Mouse (Mus musculus): ENCODE results near the gene Stk38. TPM values are rescaled to one million over a fixed set of nuclear protein-coding genes. Genes with fewer than 3 reads are reported as not detected.

Gene Stk38
- total and polyA plus RNA-seq, 3 experiments = 14.4 to 290 (median 49.3) TPM

GRCm38 (mm10) chr17:29050791-29051190, 43.0 kb upstream of the Stk38 start:
- no peaks in the 10 kb centered on the region for H3K27me3 ChIP-seq (ENCODE audit: control insufficient read depth in 1 of 2, insufficient read depth in 2 of 2, low read length in 2 of 2)
- no peak overlapping the region for H3K27ac ChIP-seq (ENCODE audit: control insufficient read depth, low read depth, low read length)
- peaks cover 3 to 6% of the 10 kb centered on the region in 2 experiments; a peak in 2 of 4 replicates for H3K4me1 ChIP-seq (ENCODE audit: control insufficient read depth in 1 of 2, insufficient read depth in 2 of 2, low read length in 2 of 2)
- no peak for TF ChIP-seq POLR2AphosphoS2 (IDR thresholded peaks at IDR 0.05; ENCODE audit: low read length)
- TF ChIP-seq TCF12 (IDR thresholded peaks at IDR 0.05; ENCODE audit: low read depth, low read length) = no peak
- no peak for TF ChIP-seq RCOR1 (IDR thresholded peaks at IDR 0.05; ENCODE audit: low read depth, low read length)
- no peak for TF ChIP-seq UBTF (IDR thresholded peaks at IDR 0.05; ENCODE audit: borderline replicate concordance, insufficient read depth, low read depth, low read length)
- TF ChIP-seq SIN3A (IDR thresholded peaks at IDR 0.05; ENCODE audit: low read length) = no peak
- no peak for TF ChIP-seq MAFK (IDR thresholded peaks at IDR 0.05; ENCODE audit: borderline replicate concordance, low read depth, low read length)
- TF ChIP-seq BHLHE40 (IDR thresholded peaks at IDR 0.05; ENCODE audit: borderline replicate concordance, low read depth, low read length) = no peak
- no peak for TF ChIP-seq MYC (IDR thresholded peaks at IDR 0.05; ENCODE audit: low read depth, low read length)
- no peak for TF ChIP-seq MAX (IDR thresholded peaks at IDR 0.05; ENCODE audit: low read length)
- TF ChIP-seq USF2 (IDR thresholded peaks at IDR 0.05; ENCODE audit: borderline replicate concordance in 1 of 2, insufficient read depth in 1 of 2, low read depth in 1 of 2, low read length in 2 of 2) = no peak
- TF ChIP-seq TAL1 (IDR thresholded peaks at IDR 0.05; ENCODE audit: low read length) = no peak
- no peak for TF ChIP-seq CHD2 (IDR thresholded peaks at IDR 0.05; ENCODE audit: low read length)
- TF ChIP-seq MAZ (IDR thresholded peaks at IDR 0.05; ENCODE audit: low read depth, low read length) = no peak
- TF ChIP-seq GATA1 (IDR thresholded peaks at IDR 0.05; ENCODE audit: low read depth, low read length) = no peak
- no peak overlapping the region for H3K9ac ChIP-seq (ENCODE audit: control insufficient read depth, low read depth, low read length, poor library complexity, severe bottlenecking)
- no peaks in the 10 kb centered on the region for H3K79me2 ChIP-seq (ENCODE audit: control insufficient read depth, insufficient read depth, low read length, poor library complexity)
- no peak overlapping the region for H3K4me3 ChIP-seq (ENCODE audit: control insufficient read depth in 1 of 2, insufficient read depth in 1 of 2, low read depth in 2 of 2, low read length in 2 of 2)
- H3K9me3 ChIP-seq (replicated peaks; ENCODE audit: insufficient read depth, low read length) = no peaks in the 10 kb centered on the region
- no peak for DNase-seq (ENCODE audit: low read depth, low spot score)
- peaks cover 0 to 2% of the 10 kb centered on the region in 2 experiments; a peak in 1 of 4 replicates for H3K36me3 ChIP-seq (ENCODE audit: control insufficient read depth in 1 of 2, insufficient read depth in 2 of 2, low read length in 2 of 2)

GRCm38 (mm10) chr17:29049923-29050322, 42.1 kb upstream of the Stk38 start:
- no peaks in the 10 kb centered on the region for H3K79me2 ChIP-seq (ENCODE audit: control insufficient read depth, insufficient read depth, low read length, poor library complexity)
- no peak overlapping the region for H3K27ac ChIP-seq (ENCODE audit: control insufficient read depth, low read depth, low read length)
- peaks cover 3 to 6% of the 10 kb centered on the region in 2 experiments; a peak in 2 of 4 replicates for H3K4me1 ChIP-seq (ENCODE audit: control insufficient read depth in 1 of 2, insufficient read depth in 2 of 2, low read length in 2 of 2)
- peaks cover 0 to 4% of the 10 kb centered on the region in 2 experiments; a peak in 2 of 4 replicates for H3K36me3 ChIP-seq (ENCODE audit: control insufficient read depth in 1 of 2, insufficient read depth in 2 of 2, low read length in 2 of 2)
- no peaks in the 10 kb centered on the region for H3K27me3 ChIP-seq (ENCODE audit: control insufficient read depth in 1 of 2, insufficient read depth in 2 of 2, low read length in 2 of 2)
- H3K9ac ChIP-seq (ENCODE audit: control insufficient read depth, low read depth, low read length, poor library complexity, severe bottlenecking) = no peak overlapping the region
- H3K4me3 ChIP-seq (ENCODE audit: control insufficient read depth in 1 of 2, insufficient read depth in 1 of 2, low read depth in 2 of 2, low read length in 2 of 2) = no peak overlapping the region
- TF ChIP-seq RCOR1 (IDR thresholded peaks at IDR 0.05; ENCODE audit: low read depth, low read length) = no peak
- TF ChIP-seq GATA1 (IDR thresholded peaks at IDR 0.05; ENCODE audit: low read depth, low read length) = no peak
- no peak for TF ChIP-seq MAZ (IDR thresholded peaks at IDR 0.05; ENCODE audit: low read depth, low read length)
- TF ChIP-seq SIN3A (IDR thresholded peaks at IDR 0.05; ENCODE audit: low read length) = no peak
- TF ChIP-seq CHD2 (IDR thresholded peaks at IDR 0.05; ENCODE audit: low read length) = no peak
- no peak for TF ChIP-seq MXI1 (IDR thresholded peaks at IDR 0.05; ENCODE audit: low read depth, low read length)
- no peak for TF ChIP-seq TBP (IDR thresholded peaks at IDR 0.05; ENCODE audit: low read depth, low read length)
- no peak for TF ChIP-seq ZNF384 (IDR thresholded peaks at IDR 0.05; ENCODE audit: low read depth, low read length)
- TF ChIP-seq USF2 (IDR thresholded peaks at IDR 0.05; ENCODE audit: borderline replicate concordance in 1 of 2, insufficient read depth in 1 of 2, low read depth in 1 of 2, low read length in 2 of 2) = no peak
- TF ChIP-seq POLR2AphosphoS5 (IDR thresholded peaks at IDR 0.05; ENCODE audit: borderline replicate concordance, low read depth, low read length) = no peak; the same call in 1 of the 2 replicates
- TF ChIP-seq HCFC1 (IDR thresholded peaks at IDR 0.05; ENCODE audit: low read depth, low read length) = no peak
- H3K9me3 ChIP-seq (replicated peaks; ENCODE audit: insufficient read depth, low read length) = no peaks in the 10 kb centered on the region
- DNase-seq (ENCODE audit: low read depth, low spot score) = no peak
